Mouse (Mus musculus): ENCODE measurements around the gene Mrpl10. TPM values are rescaled to one million over a fixed set of nuclear protein-coding genes. Genes with fewer than 3 reads are reported as not detected.

Mrpl10 gene
- total and polyA plus RNA-seq, 3 experiments, result 104 to 132 (median 119) TPM

GRCm38 (mm10) chr11:96997380-96997956 lies 43.9 kb upstream of the Mrpl10 start:
- dilution Hi-C loops (cut with MboI; ENCODE audit: extremely low pct_ligation_motif_present, extremely low pct_unique_long_range_greater_than_20kb, low sequenced_read_pairs), result no loop called here
- Histone ChIP-seq H3K4me1 (ENCODE audit: control insufficient read depth in 1 of 2, insufficient read depth in 2 of 2) (peaks cover 40 to 90% of the 10 kb centered on the region in 2 experiments), H3K27me3 (replicated peaks) (no peaks in the 10 kb centered on the region), H3K4me2 (ENCODE audit: insufficient read depth, low read depth, poor library complexity, severe bottlenecking) (peak overlapping the region; percentile 72), H3K27ac (ENCODE audit: insufficient read depth, low read depth) (peak overlapping the region; percentile 96), H3K36me3 (replicated peaks in 1 of 2; ENCODE audit: control insufficient read depth in 1 of 2, insufficient read depth in 1 of 2, low read length in 1 of 2) (no peaks in the 10 kb centered on the region), H3K9me3 (replicated peaks; ENCODE audit: low read length) (no peaks in the 10 kb centered on the region), H3K4me3 (replicated peaks in 1 of 3; ENCODE audit: low read depth in 2 of 3, low read length in 2 of 3, poor library complexity in 1 of 3) (peak overlapping the region; percentile 58 to 64 (median 60)), H3K9ac (ENCODE audit: insufficient read depth, low read depth) (peak overlapping the region; percentile 91), H3K79me2 (replicated peaks; ENCODE audit: control insufficient read depth, extremely low read depth, insufficient read depth, poor library complexity, severe bottlenecking) (no peaks in the 10 kb centered on the region)
- DNase-seq (ENCODE audit: extremely low read depth), result peak; percentile 85
- TF ChIP-seq POLR2A (IDR thresholded peaks at IDR 0.05; ENCODE audit: low read depth, low read length) (peak; percentile 70), MAZ (IDR thresholded peaks at IDR 0.05; ENCODE audit: low read depth, low read length) (peak; percentile 97), GABPA (IDR thresholded peaks at IDR 0.05; ENCODE audit: insufficient replicate concordance, low read depth, low read length) (no peak), TCF12 (IDR thresholded peaks at IDR 0.05; ENCODE audit: low read depth, low read length) (peak; percentile 97), ZMIZ1 (IDR thresholded peaks at IDR 0.05; ENCODE audit: low read depth, low read length) (peak; percentile 54; the same call in 1 of the 2 replicates), BHLHE40 (IDR thresholded peaks at IDR 0.05; ENCODE audit: low read depth, low read length) (peak; percentile 95), ZKSCAN1 (IDR thresholded peaks at IDR 0.05; ENCODE audit: borderline replicate concordance, low read depth, low read length) (no peak), CHD2 (IDR thresholded peaks at IDR 0.05; ENCODE audit: low read length) (peak; percentile 94), RCOR1 (conservative IDR thresholded peaks at IDR 0.05; ENCODE audit: low read depth, low read length) (peak; percentile 94; the same call in 1 of the 2 replicates), EP300 (IDR thresholded peaks at IDR 0.05; ENCODE audit: low read length) (peak; percentile 76), ETS1 (conservative IDR thresholded peaks at IDR 0.05; ENCODE audit: low read depth, low read length) (peak; percentile 91), SIN3A (IDR thresholded peaks at IDR 0.05; ENCODE audit: low read length) (peak; percentile 93), KAT2A (IDR thresholded peaks at IDR 0.05; ENCODE audit: insufficient replicate concordance, low read length) (no peak), NELFE (IDR thresholded peaks at IDR 0.05; ENCODE audit: low read depth, low read length) (peak; percentile 70), TBP (conservative IDR thresholded peaks at IDR 0.05; ENCODE audit: low read depth, low read length) (0 out of 2 replicates have a peak, but pooled peaks have one; percentile 11), NRF1 (IDR thresholded peaks at IDR 0.05; ENCODE audit: low read depth, low read length) (peak; percentile 68), MAX (IDR thresholded peaks at IDR 0.05; ENCODE audit: low read length) (peak; percentile 79), ELF1 (IDR thresholded peaks at IDR 0.05; ENCODE audit: low read depth, low read length) (no peak; the same call in 1 of the 2 replicates), MEF2A (IDR thresholded peaks at IDR 0.05; ENCODE audit: borderline replicate concordance, low read depth, low read length) (peak; percentile 90), HCFC1 (IDR thresholded peaks at IDR 0.05; ENCODE audit: low read depth, low read length) (peak; percentile 53), IRF4 (IDR thresholded peaks at IDR 0.05; ENCODE audit: low read depth, low read length) (peak; percentile 88), MYC (IDR thresholded peaks at IDR 0.05; ENCODE audit: low read depth, low read length) (peak; percentile 84), UBTF (IDR thresholded peaks at IDR 0.05; ENCODE audit: low read depth, low read length) (peak; percentile 94), MAFK (IDR thresholded peaks at IDR 0.05; ENCODE audit: insufficient replicate concordance, low read length) (no peak), ZC3H11A (IDR thresholded peaks at IDR 0.05; ENCODE audit: low read depth, low read length) (no peak), MXI1 (IDR thresholded peaks at IDR 0.05; ENCODE audit: low read depth, low read length) (peak; percentile 61; the same call in 1 of the 2 replicates), POLR2AphosphoS2 (IDR thresholded peaks at IDR 0.05; ENCODE audit: low read depth, low read length) (peak; percentile 41; the same call in 1 of the 2 replicates)
- in situ Hi-C loops (cut with MboI; ENCODE audit: low pct_ligation_motif_present, low pct_unique_long_range_greater_than_20kb, low sequenced_read_pairs), result no loop called here
